Mouse (Mus musculus) retina, postnatal 7 days (tissue): ENCODE measurements around the gene Kcnj5.

Source experiments
- DNase-seq: peaks from one replicate; pipeline ENCODE4 v3.0.0-alpha.2; 2012; ENCODE audit warnings: low read depth, low spot score

The Kcnj5 gene

GRCm38 (mm10) chr9:32320167-32320566 lies 24.0 kb downstream of the Kcnj5 start:
- no peak for DNase-seq

GRCm38 (mm10) chr9:32315999-32316398 lies 28.2 kb downstream of the Kcnj5 start:
- DNase-seq: no peak

- no peak for DNase-seq
Measured at GRCm38 (mm10) chr9:32314071-32314470, 30.1 kb downstream of the Kcnj5 start.

- DNase-seq: no peak
Measured at GRCm38 (mm10) chr9:32312208-32312607, 31.9 kb downstream of the Kcnj5 start.

- DNase-seq: no peak
Measured at GRCm38 (mm10) chr9:32311786-32312185, 32.4 kb downstream of the Kcnj5 start.

- no peak for DNase-seq
Measured at GRCm38 (mm10) chr9:32302501-32303150, 41.5 kb downstream of the Kcnj5 start.

GRCm38 (mm10) chr9:32295061-32295800 lies 48.9 kb downstream of the Kcnj5 start:
- no peak for DNase-seq

- DNase-seq: no peak
Measured at GRCm38 (mm10) chr9:32292686-32293085, 51.5 kb downstream of the Kcnj5 start.

- no peak for DNase-seq
Measured at GRCm38 (mm10) chr9:32291618-32292017, 52.5 kb downstream of the Kcnj5 start.

GRCm38 (mm10) chr9:32283591-32283990 lies 60.6 kb downstream of the Kcnj5 start:
- no peak for DNase-seq

GRCm38 (mm10) chr9:32280456-32280855 lies 63.7 kb downstream of the Kcnj5 start:
- DNase-seq: no peak

GRCm38 (mm10) chr9:32279789-32280188 lies 64.4 kb downstream of the Kcnj5 start:
- no peak for DNase-seq

- DNase-seq: no peak
Measured at GRCm38 (mm10) chr9:32278052-32278451, 66.1 kb downstream of the Kcnj5 start.

- DNase-seq: peak; percentile 74
Measured at GRCm38 (mm10) chr9:32271896-32272444, 72.2 kb downstream of the Kcnj5 start.
